Mouse (Mus musculus) CD4-positive, CD25-positive, alpha-beta regulatory T cell, adult 2 months (primary cell): Measurements from ENCODE around the gene Ddx41.
A peak's percentile ranks its signal among the peaks of the same experiment; 100 is the strongest.

Experiments used
- DNase-seq: peaks from one replicate; pipeline ENCODE4 v3.0.0-alpha.2; 2012; ENCODE audit warnings: low read depth, low spot score

The Ddx41 gene

DNA sequence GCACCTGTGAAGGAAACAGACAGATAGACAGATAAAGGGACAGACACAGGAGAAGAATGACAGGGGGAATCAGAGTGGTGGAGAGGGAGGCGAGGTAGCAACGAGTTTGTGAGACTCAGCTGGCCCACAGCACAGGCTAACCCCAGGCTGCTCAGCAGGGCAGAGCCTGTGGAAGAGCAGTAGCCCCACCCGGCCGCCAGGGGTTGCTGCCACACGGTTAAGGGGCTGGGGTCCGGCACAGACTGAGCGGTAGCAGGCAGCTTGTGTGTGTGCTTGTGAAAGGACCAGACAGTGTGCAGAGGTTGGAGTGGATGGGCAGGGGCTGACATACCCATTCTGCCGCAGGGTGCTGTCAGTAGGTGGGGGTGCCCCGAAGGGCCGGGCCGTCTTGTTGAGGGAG lies 28.6 kb downstream of the Ddx41 start:
- DNase-seq = no peak

DNA sequence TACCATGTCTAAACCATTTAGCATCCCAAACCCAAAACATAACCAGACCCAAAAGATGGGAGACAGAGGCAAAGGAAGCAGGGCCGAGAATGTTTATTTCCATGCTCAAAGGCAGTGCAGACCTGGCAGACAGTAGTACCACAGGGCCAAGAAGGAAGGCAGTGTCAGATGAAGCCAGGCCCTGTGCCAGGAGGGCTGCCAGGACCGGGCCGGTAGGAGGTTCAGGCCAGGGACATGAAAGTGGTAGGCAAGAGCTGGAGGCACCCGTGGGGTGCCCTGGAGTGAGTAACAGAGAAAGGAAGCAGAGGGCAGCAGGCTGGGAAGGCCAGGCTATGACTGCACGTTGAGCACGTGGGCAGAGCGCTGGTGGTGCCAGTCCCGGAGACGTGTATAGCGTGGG lies 29.8 kb downstream of the Ddx41 start:
- DNase-seq = no peak

DNA sequence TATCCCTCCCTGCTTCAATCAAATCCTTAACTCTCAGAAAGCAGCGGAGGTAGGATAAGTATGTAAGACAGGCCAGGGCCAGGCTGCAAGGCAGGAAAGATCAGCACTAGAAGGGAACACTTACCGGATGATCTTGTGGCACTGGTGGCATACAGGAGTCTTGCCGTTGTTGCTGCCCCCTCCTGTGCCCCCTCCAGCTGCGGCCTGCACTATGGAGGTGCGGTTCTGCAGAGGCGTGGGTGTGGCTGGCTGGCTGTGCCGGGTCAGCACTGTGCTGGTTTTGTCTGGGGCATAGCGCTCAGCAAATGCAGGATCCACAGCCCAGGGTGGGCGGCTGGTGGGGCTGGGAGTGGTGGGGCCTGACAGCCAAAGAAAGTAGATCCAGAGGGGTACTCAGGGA lies 30.6 kb downstream of the Ddx41 start:
- DNase-seq = no peak

DNA sequence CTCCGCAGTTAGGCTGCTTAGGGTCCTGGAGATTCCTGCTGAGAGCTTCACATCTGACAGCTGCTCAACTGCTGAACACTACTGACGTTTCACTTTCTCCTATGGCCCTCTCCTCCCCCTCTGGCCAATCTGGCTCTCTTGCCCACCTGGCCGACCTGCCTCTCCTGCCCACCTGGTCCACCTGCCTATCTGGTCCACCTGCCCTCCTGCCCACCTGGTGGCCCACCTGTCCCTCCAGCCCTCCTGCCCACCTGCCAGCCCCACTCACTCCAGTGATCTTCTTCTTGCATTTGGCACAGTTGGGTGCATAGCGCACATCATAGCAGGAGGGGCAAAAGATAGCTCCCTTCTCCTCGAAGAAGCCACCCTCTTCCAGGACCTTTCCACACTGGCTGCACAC lies 32.1 kb downstream of the Ddx41 start:
- no peak for DNase-seq

DNA sequence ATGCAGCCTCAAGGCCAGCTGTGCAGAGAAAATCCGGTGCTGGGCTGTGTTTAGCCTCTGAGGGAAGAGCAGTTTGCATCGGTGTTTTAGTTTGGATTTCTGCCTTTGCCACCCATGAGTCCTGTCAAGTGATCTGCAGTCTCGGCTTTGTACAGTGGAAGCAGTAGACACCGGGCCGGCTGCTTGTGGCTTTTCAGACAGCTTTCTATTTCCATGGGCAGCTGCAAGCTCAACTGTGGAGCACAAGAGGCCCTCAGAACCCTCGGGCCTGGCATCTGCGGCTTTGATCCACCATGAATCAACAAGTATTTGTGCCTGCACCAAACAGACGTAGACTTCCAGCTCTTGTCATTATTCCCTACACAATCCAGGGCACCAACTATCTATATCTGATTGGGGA lies 34.1 kb downstream of the Ddx41 start:
- no peak for DNase-seq

DNA sequence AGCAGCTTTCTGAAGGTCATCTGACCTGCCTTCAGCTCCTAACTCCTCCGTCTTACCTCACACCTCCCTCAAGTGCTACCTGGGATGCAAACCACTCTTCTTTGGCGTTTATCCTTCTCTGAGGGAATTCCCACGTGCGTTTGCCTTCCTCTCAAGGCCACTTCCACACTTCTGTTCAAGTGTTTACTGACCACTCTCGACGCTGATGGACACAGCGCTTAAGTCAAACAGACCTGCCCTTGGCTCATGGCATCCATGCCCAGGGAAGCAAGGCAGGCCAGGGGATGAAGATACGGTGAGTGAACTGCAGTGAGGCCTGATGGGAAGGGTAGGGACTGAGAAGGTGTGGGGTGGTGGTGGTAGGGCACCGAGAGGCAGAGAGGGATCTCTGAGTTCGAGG lies 35.9 kb downstream of the Ddx41 start:
- no peak for DNase-seq

DNA sequence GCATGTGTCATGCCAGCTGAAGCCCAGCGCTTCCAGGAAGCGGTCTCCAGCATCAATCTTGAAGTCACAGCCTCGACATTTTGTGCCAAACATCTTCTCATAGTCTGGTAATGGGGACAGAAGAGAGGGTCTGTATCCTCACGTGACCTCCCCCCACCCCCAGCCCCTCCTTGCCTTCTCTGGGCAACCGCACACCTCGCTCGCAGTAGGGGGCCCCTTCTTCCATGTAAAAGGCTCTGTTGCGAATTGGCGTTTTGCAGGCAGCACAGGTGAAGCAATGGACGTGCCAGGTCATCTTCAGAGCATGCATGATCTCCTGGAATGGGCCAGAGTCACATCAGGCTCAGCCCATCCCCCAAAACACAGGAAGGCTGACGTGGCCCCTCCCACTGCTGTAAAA lies 37.6 kb downstream of the Ddx41 start:
- no peak for DNase-seq

DNA sequence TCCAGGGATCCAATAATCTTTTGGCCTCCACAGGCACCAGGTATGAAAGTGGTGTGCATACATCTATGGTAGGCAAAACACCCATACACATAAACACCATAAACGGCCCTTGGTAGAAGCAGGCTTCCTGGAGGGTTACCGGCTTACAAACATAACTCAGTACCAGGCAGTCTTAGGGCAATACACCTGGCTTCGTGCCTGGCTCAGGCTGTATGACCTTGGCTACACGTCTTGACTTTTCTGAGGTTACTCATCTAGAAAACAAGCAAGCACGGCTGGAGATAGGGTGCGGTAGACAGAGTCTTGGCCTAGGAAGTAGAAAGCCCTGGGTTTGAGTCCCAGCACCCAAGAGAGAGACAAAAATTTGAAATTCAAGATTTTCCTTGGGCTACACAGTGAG lies 39.8 kb downstream of the Ddx41 start:
- DNase-seq = no peak

DNA sequence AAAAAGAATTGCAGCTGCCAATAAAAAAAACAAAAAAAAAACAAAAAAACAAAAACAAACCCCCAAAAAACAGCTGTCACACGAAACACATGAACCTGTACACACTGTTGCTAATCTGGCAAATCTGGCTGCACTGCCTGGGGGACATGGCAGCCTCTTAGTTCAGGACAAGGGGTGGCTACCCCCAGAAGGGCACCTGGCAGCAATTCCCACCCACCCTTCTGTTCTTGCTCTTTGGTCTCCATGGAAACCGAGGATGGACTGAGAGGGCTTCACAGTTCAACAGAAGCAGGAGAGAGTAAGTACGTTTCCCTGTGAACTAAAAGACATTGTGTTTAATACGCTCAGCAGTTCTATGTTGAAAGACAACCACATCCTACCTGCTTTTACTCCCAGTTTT lies 40.8 kb downstream of the Ddx41 start:
- no peak for DNase-seq

DNA sequence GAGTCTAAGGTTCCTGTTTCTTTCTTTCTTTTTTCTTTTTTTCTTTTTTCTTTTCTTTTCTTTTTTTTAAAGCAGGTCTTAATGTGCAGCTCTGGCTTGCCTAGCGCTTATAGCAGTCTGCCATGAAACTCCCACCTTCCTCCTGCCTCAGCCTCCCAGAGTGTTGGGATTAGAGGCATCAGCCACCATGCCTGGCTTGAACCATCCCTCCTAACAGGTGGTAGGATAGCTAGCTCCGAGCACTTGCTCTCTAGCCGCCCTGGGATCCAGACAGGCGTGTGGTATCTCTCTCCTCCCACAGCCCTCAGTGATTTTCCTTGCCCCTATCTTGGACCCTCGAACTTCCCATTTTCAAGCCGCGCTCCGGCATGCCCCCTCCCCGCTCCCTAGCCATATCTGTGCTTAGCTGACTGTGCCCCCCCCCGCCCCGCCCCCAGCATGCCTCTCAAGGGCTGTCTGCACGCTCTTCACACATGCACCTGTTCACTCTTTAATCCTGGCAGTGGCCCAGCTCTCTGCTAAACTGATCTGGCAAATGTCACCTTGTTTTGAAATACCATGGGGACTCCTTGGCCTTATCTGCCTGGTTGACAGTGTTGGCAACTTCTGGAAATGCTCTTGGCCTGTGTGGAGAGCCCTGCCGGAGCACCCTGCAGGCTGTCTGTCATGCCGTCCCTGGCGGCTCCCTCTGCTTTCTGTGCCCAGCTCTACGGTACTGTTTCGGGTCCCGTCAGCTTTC lies 41.4 kb downstream of the Ddx41 start:
- DNase-seq = no peak

DNA sequence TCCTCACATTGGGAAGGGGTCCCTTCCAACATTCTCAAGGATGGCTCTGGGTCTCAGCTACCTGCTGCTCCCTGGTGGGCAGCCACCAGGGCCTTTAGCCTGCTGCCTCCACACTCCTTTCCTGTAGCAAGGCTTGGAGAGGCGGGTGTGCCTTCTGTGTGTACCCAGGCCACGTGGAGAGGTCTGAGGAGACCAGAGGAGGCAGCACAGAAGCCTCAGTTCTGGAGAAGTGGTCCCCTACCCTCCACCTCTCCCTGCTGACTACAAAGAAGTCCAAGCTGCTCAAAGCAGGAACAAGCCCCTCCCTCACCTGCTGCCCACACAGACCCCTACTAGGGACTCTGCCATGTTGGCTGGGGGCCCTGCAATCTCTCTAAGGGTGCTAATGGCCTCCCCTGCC lies 42.2 kb downstream of the Ddx41 start:
- no peak for DNase-seq

DNA sequence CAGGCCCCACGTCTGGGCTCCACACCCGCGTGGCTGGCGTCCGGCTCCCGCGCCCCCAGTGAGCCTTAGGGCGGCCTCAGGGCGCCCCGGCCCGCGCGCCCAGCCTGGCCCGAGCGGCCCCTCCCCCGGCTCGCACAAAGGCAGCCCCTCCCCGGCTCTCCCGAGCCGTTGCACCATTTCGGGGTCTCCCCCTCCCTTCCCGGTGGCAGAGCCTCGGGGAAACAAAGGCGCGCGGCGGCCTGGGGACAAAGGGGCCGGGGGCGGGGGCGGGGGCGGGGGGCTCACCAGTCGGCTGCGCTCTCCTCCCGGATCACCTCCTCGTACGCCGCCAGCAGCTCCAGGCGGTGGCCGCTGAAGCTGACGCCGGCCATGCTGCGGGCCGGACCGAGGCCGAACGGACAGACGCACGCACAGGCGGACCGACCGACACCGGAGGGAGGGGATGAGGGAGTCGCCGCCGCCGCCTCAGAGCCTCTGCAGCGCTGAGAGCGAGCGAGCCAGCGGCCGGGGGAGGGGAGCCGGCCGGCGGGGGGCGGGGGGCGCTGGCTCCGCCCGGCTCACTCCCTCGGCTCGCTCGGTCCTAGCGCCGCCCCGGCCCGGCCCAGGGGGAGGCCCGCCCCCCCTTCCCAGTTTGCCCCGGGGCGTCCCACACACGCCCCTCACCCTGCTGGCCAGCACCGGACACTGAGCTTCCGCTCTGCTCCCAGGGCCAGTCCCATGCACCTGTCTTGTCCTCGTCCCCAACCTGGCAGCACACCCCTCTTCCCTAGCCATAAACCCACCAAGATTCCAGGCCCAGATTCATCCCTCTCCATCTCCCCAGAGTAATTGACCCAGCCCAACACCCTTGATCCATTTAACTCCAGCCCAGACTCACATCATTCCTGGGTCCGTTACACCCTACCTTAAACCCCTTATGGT lies 48.6 kb downstream of the Ddx41 start, which contains the start of gene Dbn1:
Dbn1 (minus strand) TSS at position 534 of the 921 bp plus-strand sequence.
- DNase-seq = no peak

DNA sequence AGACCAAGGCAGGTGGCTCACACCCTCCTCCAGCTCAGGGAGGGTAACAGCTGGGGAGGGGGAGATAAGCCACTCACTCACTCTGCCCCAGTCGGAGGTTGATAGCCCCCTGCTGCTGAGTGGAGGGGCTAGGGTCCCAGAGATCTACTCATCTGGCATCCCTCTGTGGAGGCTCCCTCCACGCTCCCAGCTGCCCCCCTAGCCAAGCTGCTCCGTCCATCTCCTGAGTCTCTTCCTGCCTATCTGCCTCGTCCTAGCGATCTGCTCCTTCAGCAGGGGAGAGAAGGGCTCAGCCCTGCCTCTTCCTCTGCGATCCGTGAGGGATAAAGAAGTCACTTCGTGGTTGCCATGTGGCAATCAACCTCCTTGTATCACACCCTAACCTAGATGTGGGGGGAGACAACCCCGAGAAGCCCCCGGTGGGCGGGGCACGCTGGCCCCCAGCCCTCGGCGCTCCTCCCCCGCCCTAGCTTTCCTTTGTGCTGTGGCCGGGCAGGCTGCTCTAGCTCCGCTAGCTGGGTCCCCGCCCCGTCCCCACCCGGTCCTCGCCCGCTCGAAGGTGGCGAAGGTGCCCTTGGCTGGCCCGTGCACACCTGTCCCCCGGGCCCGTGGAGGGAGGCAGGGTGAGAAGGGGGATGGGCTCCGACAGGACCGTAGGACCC lies 49.4 kb downstream of the Ddx41 start:
- DNase-seq = peak; percentile 43

DNA sequence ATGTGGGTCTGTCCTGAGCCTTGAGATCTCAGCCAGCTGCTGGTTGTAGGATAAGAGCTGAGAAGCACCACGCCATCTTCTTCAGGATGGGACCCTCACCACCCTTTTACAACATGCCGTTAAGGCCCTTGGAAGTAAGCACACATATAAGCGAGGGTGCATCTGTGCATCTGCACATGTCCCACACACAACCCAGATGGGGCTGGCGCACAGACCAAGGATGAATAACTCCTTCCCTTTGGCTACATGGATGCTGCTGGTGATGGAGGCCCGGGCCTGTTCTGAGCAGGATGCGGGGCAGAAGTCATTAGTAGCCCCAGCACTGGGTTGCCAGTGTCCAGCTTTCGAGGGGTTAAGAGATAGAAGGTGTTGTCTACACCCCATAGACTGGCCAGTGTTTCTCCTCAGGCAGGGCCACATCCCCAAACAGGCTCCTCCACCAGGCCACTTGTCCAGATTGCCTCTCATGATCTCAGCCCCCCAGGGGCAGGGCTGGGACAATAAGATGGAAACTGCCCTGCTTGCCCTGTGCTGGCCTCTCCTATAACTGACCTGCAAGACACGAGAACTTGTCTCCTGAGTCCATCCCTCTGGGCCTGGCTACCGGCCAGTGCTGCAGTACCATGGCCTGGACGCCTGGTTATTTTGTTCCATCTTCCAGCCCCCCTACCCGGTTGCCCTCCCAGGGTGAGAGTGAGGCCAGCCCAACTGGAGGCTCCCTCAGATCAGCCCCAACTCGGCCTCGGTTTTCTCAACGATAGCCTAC lies 50.2 kb downstream of the Ddx41 start:
- DNase-seq = no peak

DNA sequence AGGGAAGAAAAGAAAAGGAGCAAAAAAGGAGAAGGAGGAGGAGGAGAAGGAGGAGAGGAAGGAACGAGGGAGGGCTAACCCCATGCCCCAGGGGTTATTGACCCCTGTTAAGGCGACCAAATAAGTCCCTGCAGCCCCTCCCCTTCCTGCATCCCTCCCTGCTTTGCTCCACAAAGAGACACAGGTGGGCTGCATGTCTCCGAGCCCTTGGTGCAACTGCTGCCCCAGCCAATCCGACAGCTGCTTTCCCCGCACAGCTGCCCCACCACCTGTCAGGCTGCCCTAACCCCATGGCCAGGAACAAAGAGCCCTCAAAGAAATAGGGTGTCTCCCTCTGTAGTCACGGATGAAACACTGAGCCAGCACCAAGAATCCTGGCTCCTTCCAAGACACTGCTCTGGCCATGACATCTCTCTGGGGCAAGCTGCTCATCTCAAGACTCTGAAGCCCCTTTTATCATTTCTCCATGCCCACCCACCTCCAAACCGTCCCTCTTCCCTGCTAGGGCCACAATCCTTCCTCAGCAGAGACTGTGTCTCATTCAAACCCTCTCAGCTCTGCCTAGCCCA lies 51.9 kb downstream of the Ddx41 start:
- no peak for DNase-seq

DNA sequence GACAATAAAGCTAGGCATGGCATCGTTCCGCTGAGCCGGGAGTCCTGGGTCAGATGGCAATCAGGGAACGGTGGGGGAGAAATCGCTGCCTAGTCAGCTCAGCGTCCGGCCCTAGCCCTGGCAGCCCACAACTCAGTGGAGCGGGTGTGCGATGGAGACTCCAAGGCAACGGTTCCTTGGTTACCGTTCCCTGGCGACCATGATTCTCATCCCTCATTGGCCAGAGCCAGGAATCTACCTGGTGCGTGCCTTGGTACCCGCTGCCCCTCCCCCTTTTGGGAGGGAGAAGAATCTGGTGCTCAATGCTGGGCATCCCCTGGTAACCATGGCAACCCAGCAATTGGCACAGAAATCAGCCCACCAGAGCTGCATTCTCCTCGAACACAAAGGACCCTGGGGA lies 52.9 kb downstream of the Ddx41 start:
- no peak for DNase-seq

DNA sequence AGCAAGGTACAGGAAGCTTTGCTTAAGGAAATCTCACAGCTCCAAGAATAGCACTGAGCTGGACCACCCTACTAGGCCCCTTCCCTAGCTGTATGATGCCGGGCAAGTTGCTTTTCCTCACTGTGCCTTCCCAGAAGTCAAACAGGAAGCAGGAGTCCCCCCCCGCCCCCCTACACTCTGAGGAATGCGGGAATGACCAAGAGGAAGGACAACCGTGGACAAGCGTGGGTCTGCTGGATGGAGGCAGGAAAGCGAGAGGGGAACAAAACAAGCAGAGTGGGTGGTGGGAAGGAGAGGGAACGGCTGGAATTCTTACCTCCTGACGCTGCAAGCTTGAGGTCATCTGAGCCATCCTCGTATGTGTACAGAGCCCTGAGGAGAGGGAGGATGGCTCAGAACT lies 53.4 kb downstream of the Ddx41 start:
- DNase-seq = no peak

DNA sequence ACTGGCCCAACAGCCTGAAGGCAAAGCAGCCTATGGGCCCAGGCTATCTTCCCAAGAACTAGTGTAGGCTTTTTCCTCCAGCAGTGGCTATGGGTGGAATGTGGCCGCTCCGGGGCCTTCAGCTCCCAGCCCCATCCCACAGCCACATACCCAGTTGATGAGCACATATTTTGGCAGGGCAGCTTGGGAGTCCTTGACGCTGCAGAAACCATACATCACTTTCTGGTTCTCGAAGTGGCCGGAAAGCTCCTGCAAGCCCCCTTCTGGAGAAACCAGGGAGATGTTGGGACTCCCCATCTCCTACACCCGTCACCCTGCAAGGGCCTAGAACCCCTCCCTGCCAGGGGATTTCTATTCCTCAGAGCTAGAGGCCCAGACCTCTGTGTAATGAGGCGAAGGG lies 53.9 kb downstream of the Ddx41 start:
- DNase-seq = no peak
